Mouse (Mus musculus) ovary, postnatal 36 days (tissue): ENCODE measurements around the gene Pus10.

ENCODE experiments used
- DNase-seq: peaks from one replicate; pipeline ENCODE4 v3.0.0; 2022; ENCODE audit warnings: low spot score, mixed read lengths

Pus10 gene

GRCm38 (mm10) chr11:23665311-23665786 is at the start of gene Pus10:
TSS of gene Pus10 (plus strand) at chr11:23665674.
- no peak for DNase-seq

DNA sequence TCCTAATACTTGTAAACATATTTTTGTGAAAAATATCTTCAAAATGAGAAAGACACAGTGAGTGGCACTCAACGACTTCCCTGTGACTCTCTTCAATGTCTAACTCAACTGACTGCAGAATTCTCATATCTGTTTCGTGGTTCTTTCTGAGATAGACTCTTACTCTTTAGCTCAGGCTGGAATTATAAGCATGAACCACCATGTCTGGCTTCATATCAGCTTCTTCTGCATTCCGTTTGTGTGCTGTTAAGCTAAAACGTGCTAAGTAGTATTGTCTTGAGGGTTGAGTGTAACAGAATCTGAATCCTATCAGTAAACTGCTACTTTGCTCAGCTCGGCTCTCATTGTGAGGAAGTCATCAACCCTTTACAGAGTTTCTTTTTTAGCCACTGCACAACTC is 46.5 kb upstream of the Pus10 start:
- no peak for DNase-seq

GRCm38 (mm10) chr11:23630664-23631063 is 34.8 kb upstream of the Pus10 start:
- DNase-seq, result no peak

DNA sequence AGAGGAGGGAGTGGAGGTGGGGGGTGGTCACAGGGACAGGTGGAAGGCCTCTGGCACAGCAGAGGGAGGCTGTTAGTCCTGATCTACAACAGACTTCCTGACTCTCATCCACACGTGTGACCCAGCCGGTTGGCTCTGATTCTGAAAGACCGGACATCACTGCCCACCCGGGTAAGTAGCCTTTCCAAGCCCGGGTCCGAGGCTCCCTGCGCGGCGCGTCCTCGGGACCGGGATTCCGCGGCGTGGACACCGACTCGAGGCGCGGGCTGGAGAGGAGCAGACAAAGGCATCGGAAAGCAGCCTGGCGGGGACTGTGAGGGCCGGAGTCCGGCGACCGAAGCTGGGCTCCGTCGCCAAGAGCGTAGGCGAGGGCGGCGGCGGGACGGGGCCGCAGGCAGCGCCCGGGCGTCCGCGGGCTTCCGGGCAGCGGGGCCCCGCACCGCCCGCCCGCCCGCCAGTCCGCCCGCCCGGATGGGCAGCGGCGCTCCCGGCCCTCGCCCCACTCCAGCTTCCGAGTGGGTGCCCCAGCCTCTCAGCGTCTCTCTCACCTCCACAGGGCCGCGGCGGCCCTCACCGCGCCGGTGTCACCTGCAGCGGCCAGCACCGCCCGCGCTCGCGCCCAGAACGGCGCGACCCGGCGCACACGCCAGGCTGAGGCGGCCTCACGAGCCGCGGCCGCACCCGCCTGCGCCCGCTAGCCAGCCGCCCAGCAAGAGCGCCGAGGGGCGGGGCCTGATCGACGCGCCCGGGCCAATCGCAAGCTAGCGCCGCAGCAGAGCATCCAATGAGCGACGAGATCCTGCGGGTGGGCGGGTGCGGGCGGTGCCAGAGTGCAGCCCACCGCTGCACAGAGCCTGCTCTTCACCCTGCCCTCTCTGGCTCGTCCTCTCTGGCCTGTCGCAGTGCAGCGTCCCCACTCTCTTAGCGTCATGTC is 32.3 kb upstream of the Pus10 start, which contains the start of gene 0610010F05Rik:
TSS of gene 0610010F05Rik (minus strand) at position 695 of the 934 bp plus-strand sequence.
- DNase-seq, result peak; percentile 85

GRCm38 (mm10) chr11:23633879-23634215 is 31.6 kb upstream of the Pus10 start:
- DNase-seq, result no peak

- no peak for DNase-seq
These were observed 30.9 kb upstream of the Pus10 start for GRCm38 (mm10) chr11:23634573-23634972.

DNA sequence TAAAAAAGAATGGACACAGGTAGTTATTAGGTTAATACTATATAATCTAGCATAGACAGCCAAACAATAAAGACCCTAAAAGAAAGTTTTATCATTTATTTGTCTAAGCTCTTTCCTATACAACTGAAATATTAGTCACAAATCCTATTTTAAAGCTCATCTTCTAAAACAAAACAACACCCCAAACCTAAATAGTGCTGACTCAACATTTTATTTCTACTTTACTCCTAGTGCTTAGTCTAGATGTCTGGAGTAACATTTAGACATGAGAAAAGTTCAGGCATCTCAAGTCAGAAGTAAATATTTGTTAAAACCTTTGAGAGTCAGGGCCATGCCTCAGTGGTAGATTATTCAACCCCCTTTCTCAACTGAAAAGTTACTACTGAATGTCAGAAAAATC is 18.0 kb upstream of the Pus10 start:
- no peak for DNase-seq

GRCm38 (mm10) chr11:23647835-23648234 is 17.6 kb upstream of the Pus10 start:
- no peak for DNase-seq

GRCm38 (mm10) chr11:23653666-23654065 is 11.8 kb upstream of the Pus10 start:
- DNase-seq, result no peak

GRCm38 (mm10) chr11:23657791-23658190 is 7.7 kb upstream of the Pus10 start:
- no peak for DNase-seq

DNA sequence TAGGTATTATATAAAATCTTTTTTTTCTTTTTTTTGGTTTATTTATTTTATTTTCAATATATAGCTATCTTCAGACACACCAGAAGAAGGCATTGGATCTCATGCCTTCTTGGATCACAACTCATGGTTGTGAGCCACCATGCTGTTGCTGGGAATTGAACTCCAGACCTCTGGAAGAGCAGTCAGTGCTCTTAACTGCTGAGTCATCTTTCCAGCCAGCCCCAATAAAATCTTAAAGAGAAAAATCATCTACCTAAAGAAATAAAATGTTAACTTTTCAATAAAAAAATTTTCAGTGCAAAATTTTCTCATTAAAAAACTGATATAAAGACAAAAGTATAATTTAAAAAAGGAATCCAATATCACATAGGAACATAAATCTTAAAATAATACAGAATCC is 1.2 kb upstream of the Pus10 start:
- no peak for DNase-seq

DNA sequence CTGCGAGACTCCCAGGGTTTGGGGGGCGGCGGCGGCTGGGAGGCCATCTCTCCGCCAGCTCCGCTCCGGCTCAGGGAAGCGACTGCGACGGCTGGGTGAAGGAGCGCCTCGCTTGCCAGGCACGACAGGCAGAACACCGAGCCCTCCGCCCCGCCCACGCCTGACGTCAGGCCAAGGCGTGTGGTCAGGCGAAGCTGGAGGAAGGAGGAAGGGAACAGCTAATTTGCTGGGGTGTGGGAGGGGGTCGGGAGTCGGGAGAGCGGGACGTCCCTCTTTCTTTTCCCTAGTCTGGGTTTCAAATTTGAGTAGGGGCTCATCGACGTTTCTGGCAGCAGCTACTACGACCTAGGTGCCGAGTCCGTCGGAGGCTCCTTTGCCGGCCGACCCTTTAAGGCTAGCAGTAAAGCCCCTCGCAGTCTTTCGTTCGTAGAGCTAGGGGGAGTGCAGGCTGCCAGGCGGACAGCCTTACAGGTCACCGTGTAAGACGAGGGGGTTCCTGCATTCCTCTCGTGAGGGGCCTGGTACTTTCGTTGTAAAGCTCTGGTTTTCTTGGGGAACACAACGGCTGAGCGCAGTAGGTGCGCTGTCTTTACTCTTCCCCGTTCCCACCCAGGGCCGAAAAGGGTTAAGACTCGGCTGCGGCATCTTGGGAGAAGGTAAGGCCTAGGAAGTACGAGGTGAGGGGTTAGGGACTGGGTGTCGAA is 476 bp downstream of the Pus10 start, which contains the start of gene Pex13:
TSS of gene Pex13 (minus strand) at position 162 of the 704 bp plus-strand sequence.
- DNase-seq, result peak; percentile 94

GRCm38 (mm10) chr11:23666526-23666925 is 1.1 kb downstream of the Pus10 start:
- no peak for DNase-seq

DNA sequence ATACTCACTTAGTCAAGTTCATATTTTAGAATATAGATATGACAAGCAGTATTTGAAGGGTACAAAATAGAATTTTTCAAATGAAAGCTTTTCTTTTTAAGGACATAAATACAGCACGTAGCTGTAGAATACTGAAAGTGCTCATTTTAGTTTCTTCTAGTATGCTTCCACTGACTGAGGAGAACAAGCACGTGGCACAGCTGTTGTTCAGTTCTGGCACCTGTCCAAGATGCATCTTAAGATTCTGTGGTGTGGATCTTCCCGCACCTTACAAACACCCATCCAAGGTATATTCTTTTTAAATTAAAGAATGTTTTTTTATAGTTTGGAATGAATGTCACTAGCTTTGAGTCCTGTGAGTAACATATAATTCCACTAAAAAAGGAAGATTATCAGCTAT is 1.7 kb downstream of the Pus10 start:
- no peak for DNase-seq

DNA sequence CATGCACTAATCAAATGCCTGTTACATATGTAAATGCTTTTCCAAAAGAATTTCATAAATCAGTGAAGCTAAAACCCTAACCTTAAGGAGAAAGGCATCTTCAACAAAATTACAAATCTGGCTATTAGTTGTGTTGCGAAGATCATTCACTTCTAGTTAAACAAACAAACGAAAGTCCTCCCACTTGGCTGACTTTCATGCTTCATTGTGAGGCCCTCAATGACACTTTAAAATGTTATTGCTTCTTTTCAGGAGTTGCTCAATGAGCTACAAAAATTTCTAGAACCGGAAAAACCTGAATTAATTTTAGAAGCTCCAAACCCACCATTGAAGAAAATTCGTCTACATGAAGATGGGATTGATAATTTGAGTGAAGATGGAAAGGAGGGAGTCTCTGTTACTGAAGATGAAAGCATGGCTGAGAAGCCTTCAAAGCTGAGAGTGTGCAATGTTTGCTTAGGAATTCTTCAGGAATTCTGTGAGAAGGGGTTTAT is 6.8 kb downstream of the Pus10 start:
- no peak for DNase-seq

- no peak for DNase-seq
These were observed 10.6 kb downstream of the Pus10 start for GRCm38 (mm10) chr11:23676100-23676499.

GRCm38 (mm10) chr11:23679044-23679642 is 13.7 kb downstream of the Pus10 start:
- DNase-seq, result no peak

- no peak for DNase-seq
These were observed 15.0 kb downstream of the Pus10 start for GRCm38 (mm10) chr11:23680435-23680950.

DNA sequence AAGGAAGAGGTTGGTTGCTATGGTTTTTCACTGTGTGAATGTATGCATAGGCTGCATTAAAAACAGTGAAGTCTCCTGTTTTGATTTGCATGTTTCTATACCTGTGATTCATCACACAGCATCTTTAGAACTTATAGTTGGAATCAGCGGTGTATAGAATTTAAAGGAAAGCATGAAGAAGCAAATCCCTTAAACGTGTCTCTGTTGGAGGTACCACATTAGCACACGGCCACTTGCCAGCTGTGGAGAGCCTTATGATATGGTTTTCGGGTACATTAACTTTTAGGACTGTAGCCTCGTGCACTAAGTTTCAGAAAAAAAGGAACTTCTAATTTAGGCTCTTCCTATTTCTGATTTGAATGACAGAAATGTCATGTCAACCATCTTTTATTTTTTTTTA is 17.1 kb downstream of the Pus10 start:
- DNase-seq, result no peak

GRCm38 (mm10) chr11:23686671-23687070 is 21.2 kb downstream of the Pus10 start:
- DNase-seq, result no peak

- no peak for DNase-seq
These were observed 22.6 kb downstream of the Pus10 start for GRCm38 (mm10) chr11:23688060-23688459.

- DNase-seq, result peak; percentile 17
These were observed 27.8 kb downstream of the Pus10 start for GRCm38 (mm10) chr11:23693286-23693685.
